Mouse (Mus musculus) myocyte (in vitro differentiated cells): ENCODE results near the gene Myo19.

Source experiments
- MAX ChIP-seq: IDR thresholded peaks from one replicate; pipeline ENCODE4 v1.6.1; 2011; ENCODE audit warnings: low read depth, mild to moderate bottlenecking, control low read depth
- MYOD1 ChIP-seq, 3 experiments: IDR thresholded peaks; one replicate each; pipeline ENCODE4 v1.6.1; 2011; ENCODE audit warnings: control low read depth in 2 of 3, low read depth in 2 of 3, mild to moderate bottlenecking in 2 of 3, moderate library complexity in 1 of 3; ENCODE audit not compliant: insufficient read length in 2 of 3, control insufficient read depth in 1 of 3
- POLR2A ChIP-seq: IDR thresholded peaks from one replicate; pipeline ENCODE4 v1.6.1; 2011; ENCODE audit warnings: low read depth, mild to moderate bottlenecking, control low read depth, moderate library complexity; ENCODE audit not compliant: insufficient read length
- POLR2AphosphoS2 ChIP-seq: IDR thresholded peaks from one replicate; pipeline ENCODE4 v1.6.1; 2011; ENCODE audit warnings: low read depth, control low read depth; ENCODE audit not compliant: insufficient read length

- TF ChIP-seq POLR2A = no peak
- TF ChIP-seq MAX = no peak
- TF ChIP-seq MYOD1 (IDR thresholded peaks at IDR 0.05; ENCODE audit: control insufficient read depth in 1 of 3, insufficient read length in 2 of 3, low read depth in 2 of 3) = no peak
- no peak for TF ChIP-seq POLR2AphosphoS2
Observed at GRCm38 (mm10) chr11:84919951-84920350, 40.0 kb downstream of the Myo19 start.
